Mouse (Mus musculus): Measurements from ENCODE around the gene E2f1. TPM values are rescaled to one million over a fixed set of nuclear protein-coding genes. Genes with fewer than 3 reads are reported as not detected.

Gene E2f1
- polyA plus RNA-seq, 1 experiment from 2014 or later, result 29.9 TPM

DNA sequence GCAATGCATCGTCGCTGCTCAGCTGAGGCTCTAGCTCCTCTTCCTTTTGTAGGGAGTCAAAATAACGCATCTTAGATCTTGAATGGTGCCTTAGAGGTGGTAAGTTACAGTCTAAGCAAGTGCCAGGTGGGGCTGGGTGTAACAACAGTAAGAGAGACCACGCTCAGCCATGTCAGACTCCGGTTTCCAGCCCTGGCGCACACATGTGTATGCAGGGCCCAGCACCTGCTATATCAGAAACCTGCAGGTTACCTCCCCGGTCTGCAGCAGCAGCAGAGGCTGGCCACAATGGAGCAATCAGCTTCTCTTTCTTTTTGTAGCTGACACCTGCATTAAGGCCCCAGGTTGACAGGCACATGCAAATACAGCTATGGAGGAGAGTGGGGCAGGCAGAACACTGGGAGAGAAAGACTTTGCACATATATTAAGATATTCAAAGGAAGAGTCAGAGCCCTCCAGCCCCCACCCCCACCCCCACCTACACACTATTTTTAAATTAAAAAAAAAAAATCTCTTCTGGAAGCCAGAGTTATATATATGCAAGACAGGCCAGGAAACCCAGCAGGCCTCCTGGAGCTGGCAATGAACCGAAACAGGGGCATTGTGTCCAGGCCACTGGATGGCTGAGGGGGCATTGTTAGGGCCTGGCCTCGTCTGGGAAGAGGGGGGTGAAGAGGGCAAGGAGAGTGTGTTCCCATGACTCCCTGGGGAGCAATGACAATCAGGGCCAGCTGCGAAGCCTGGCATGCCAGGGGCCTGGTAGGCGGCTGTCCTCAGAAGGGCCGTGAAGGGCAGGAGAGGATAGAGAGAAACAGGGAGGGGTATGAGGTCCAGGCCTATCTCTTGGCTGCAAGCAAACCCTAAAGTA lies 7.4 kb upstream of the E2f1 start:
- no peaks in the 10 kb centered on the region for H3K36me3 ChIP-seq
- H3K9me3 ChIP-seq, result no peaks in the 10 kb centered on the region
- peaks cover 18% of the 10 kb centered on the region for H3K4me1 ChIP-seq
- no peak overlapping the region; the same call in 1 of the 2 replicates for H3K9ac ChIP-seq
- no peaks in the 10 kb centered on the region for H3K27me3 ChIP-seq (replicated peaks)
- peak overlapping the region; percentile 75 for H3K27ac ChIP-seq
- H3K4me2 ChIP-seq (replicated peaks), result 0 out of 2 replicates have a peak overlapping the region, but pooled peaks have one; percentile 3
- 20% methylated on average over 12 of the region's 12 CpGs for WGBS
- no peak overlapping the region for H3K4me3 ChIP-seq
- ATAC-seq (ENCODE audit: low FRiP score, low read depth), result peak; percentile 87

DNA sequence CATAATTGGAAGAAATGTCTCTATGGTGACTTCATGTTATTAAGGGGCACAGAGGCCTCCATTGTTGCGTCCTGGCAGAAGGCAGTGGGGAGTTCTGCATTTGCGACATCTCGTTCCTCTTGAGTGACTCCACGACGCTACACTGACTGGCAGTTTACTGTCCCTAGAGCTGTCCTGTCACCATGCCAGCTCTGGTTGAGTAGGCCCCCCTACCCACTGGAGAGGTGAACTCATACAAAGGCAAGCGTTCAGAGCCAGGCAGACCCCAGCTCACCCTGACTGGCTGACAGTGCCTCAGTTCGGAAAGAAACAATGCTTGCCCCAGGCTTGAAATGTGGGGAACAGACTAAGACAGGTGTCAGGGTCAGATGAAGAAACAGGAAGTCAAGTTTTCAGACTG lies 4.6 kb upstream of the E2f1 start:
- H3K9ac ChIP-seq, result no peak overlapping the region
- no peak overlapping the region for H3K4me2 ChIP-seq (replicated peaks)
- no peaks in the 10 kb centered on the region for H3K36me3 ChIP-seq
- peaks cover 28% of the 10 kb centered on the region for H3K4me1 ChIP-seq
- WGBS, result 37% methylated on average over 7 of the region's 7 CpGs
- no peaks in the 10 kb centered on the region for H3K9me3 ChIP-seq
- ATAC-seq (ENCODE audit: low FRiP score, low read depth), result no peak
- no peaks in the 10 kb centered on the region for H3K27me3 ChIP-seq (replicated peaks)
- H3K4me3 ChIP-seq, result no peak overlapping the region
- H3K27ac ChIP-seq, result no peak overlapping the region

DNA sequence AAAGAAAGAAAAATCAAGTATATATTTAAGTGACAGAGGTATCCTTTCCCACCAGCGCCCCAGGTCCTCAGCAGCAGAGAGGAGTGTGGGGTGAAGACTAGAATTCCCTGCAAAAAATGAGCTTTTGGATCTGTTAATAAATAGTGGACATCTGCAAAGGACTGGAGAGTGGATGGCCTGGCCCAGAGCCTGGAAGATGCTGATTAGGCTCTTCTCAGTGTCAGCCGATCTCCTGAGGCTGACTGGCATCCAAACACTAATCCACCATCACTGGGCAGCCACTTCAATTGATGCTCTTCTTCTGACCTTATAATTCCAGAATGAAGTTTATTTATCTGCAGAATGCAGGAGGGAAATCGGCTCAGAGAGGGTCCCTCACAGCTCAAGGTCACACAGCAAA lies 3.3 kb upstream of the E2f1 start:
- no peak for ATAC-seq (ENCODE audit: low FRiP score, low read depth)
- no peaks in the 10 kb centered on the region for H3K27me3 ChIP-seq (replicated peaks)
- H3K4me3 ChIP-seq, result no peak overlapping the region
- H3K36me3 ChIP-seq, result no peaks in the 10 kb centered on the region
- H3K4me1 ChIP-seq, result peaks cover 41% of the 10 kb centered on the region
- H3K27ac ChIP-seq, result no peak overlapping the region
- no peak overlapping the region for H3K4me2 ChIP-seq (replicated peaks)
- H3K9me3 ChIP-seq, result no peaks in the 10 kb centered on the region
- no peak overlapping the region for H3K9ac ChIP-seq
- 87% methylated on average over 3 of the region's 3 CpGs for WGBS

DNA sequence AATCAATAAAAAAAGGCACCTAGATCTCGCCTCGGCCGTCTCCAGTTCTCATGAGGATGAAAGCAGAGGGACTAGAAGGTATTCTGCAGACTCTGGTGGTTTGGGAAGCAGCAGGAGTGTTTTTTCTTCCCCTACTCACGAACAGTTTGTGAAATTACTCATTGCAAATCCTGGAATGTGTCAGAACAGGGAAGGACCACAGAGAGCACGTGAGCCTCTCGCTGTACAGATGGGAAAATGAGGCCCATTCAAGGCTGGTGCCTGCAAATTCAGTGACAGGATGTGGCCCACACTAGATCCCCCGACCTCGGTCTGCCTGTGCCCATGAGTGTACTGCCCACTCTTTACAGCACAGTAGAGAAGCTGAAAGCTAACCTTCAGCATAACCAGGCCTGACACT lies 2.3 kb upstream of the E2f1 start:
- ATAC-seq (ENCODE audit: low FRiP score, low read depth), result no peak
- Histone ChIP-seq H3K9ac (no peak overlapping the region), H3K4me1 (peaks cover 39% of the 10 kb centered on the region), H3K4me3 (no peak overlapping the region), H3K36me3 (no peaks in the 10 kb centered on the region), H3K4me2 (replicated peaks) (no peak overlapping the region), H3K27ac (no peak overlapping the region), H3K27me3 (replicated peaks) (no peaks in the 10 kb centered on the region), H3K9me3 (no peaks in the 10 kb centered on the region)
- 71% methylated on average over 8 of the region's 8 CpGs for WGBS

DNA sequence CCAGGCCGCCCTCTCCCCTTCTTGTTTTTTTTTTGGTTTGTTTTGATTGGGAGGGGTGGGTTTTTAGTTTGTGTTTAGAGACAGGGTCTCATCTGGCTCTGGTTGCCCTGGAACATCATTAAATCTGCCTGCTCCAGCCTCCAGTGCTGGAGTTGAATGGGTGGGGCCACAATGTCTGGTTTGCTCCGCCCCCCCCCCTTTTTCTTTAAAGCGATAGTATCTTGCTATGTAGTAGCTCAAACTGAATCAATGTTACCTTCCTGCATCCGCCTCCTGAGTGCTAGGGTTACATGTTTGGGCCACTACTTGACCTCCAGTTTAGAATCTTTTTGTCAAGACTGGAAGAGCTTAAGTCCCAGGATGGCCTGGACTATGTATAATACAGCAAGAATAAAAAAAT lies 1.6 kb upstream of the E2f1 start:
- Histone ChIP-seq H3K9me3 (no peaks in the 10 kb centered on the region), H3K4me2 (replicated peaks) (no peak overlapping the region), H3K9ac (no peak overlapping the region), H3K4me1 (peaks cover 39% of the 10 kb centered on the region), H3K27ac (no peak overlapping the region), H3K27me3 (replicated peaks) (no peaks in the 10 kb centered on the region), H3K36me3 (no peaks in the 10 kb centered on the region), H3K4me3 (no peak overlapping the region)
- ATAC-seq (ENCODE audit: low FRiP score, low read depth), result no peak
- 79% methylated on average over 4 of the region's 4 CpGs for WGBS

DNA sequence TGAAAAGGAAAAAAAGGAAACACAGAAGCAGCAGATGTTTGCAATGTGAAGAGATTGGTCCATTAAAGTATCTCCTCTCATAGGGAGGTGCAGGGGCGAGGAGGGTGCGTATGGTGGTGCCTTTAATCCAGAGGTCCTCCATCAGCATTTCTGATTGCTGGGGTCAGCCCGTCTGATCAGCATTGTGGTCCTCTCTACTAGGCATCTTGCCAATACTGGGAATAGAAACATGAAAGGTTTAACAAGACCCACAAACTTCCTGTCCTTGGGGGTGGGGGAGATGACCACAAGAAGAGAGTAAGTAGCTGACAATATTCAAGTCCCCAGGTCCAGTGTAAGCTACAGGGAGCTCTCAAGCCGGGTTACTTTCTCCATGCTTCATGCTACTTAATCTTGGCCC lies 974 bp upstream of the E2f1 start:
- Histone ChIP-seq H3K27ac (no peak overlapping the region), H3K4me3 (no peak overlapping the region)
- WGBS, result 69% methylated on average over 4 of the region's 4 CpGs

DNA sequence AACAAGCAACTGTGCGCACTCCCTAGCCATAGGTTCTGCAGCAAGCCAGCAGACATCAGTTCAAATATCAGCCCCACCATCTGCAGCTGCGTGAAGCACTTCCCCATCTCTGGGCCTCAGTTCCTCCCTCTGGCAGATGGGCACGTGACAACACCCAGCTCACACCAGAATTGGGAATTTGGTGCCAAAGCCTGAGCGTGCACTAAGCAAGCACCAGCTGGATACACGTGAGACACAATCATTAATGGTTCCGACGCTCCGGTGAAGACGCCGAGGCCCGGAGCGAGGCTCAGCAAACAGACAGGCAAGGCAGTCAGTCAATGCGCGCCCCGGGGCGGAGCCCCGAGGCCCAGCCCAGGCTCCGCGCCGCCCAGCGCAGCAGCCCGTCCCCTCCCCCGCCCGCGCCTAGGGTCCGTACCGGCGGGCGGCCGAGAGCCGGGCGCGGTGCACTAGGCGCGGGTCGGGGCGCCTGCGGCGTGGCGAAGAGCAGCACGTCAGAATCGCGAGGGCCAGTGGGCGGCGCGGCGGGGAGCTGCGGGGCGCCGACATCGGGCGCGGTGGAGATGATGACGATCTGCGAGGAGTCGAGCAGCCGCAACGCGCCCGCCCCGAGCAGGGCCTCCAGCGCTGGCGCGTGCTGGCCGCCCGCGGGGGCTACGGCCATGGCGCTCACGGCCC lies 482 bp downstream of the E2f1 start:
- H3K36me3 ChIP-seq, result peaks cover 2% of the 10 kb centered on the region; the same call in 1 of the 2 replicates
- H3K9ac ChIP-seq, result peak overlapping the region; percentile 77
- no peaks in the 10 kb centered on the region for H3K27me3 ChIP-seq (replicated peaks)
- H3K4me3 ChIP-seq, result peak overlapping the region; percentile 84
- WGBS, result under 1% methylated on average over 56 of the region's 70 CpGs
- peak; percentile 79 for ATAC-seq (ENCODE audit: low FRiP score, low read depth)
- H3K9me3 ChIP-seq, result no peaks in the 10 kb centered on the region
- H3K4me1 ChIP-seq, result peaks cover 46% of the 10 kb centered on the region
- H3K4me2 ChIP-seq (replicated peaks), result peak overlapping the region; percentile 96
- peak overlapping the region; percentile 65 for H3K27ac ChIP-seq

More for the DNA sequence above, 974 bp upstream of the E2f1 start:
- Histone ChIP-seq H3K4me1 (peaks cover 43% of the 10 kb centered on the region), H3K4me2 (replicated peaks) (peak overlapping the region; percentile 96), H3K27me3 (replicated peaks) (no peaks in the 10 kb centered on the region), H3K9me3 (no peaks in the 10 kb centered on the region), H3K36me3 (no peaks in the 10 kb centered on the region), H3K9ac (no peak overlapping the region)
- no peak for ATAC-seq (ENCODE audit: low FRiP score, low read depth)

DNA sequence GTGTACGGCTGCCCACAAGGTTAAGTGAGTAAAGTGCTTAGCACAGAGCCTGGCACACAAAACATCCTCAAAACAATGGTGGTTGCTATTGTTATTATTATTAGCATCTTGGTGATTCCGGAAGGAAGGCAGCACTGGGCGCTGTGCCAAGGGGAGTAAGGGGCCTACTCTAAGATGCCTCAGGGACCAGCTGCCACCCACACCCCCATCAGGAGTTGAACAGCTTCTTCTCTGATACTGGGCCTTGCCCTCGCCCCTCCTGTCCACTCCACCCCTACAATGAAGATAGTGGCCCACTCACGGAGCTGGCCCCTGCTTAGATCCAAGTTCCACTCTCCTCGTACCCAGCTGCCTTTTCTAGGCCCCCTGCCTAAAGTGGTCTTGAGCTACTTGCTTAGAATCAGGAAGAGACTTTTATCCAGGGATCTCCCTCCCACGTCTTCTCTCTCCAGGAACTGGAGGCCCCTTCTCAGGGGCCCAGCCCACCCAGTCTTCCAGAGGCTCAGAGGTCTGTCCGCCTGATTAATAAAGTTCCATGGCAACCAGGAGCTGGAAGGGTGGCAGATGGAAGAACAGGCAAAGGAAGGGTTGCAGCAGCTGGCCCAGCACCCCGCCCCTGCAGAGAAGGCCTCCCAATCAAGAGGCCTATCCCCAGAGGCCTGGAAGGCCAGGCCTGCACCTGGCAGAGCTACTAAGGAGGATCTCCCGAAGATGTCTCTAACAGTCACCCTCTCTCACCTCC lies 1.2 kb downstream of the E2f1 start:
- peaks cover 46% of the 10 kb centered on the region for H3K4me1 ChIP-seq
- WGBS, result 11% methylated on average over 10 of the region's 10 CpGs
- ATAC-seq (ENCODE audit: low FRiP score, low read depth), result peak; percentile 15
- no peaks in the 10 kb centered on the region for H3K9me3 ChIP-seq
- peaks cover 9% of the 10 kb centered on the region for H3K36me3 ChIP-seq
- H3K27me3 ChIP-seq (replicated peaks), result no peaks in the 10 kb centered on the region
- H3K4me2 ChIP-seq (replicated peaks), result peak overlapping the region; percentile 96
- peak overlapping the region; percentile 84 for H3K4me3 ChIP-seq
- peak overlapping the region; percentile 77 for H3K9ac ChIP-seq
- H3K27ac ChIP-seq, result peak overlapping the region; percentile 65

DNA sequence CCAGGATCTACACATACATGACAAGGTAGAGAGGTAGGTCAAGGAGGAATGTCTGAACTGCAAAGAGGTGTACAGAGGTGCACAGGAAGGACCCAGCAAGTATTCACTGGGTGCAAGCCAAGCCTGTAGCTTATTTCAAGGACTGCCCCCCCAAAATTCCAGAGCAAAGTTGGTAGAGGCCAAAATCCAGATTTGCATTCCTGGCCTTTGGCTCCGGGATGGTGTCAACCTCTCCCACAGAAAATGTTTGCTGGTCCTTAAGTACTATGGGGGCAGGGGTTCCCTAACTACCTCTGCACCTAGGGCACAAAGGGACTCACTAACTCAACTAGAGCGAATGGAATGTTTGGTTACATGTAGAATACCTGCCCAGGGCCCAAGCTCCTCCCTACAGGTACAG lies 1.9 kb downstream of the E2f1 start:
- ATAC-seq (ENCODE audit: low FRiP score, low read depth), result no peak
- Histone ChIP-seq H3K27ac (peak overlapping the region; percentile 51; the same call in 1 of the 2 replicates), H3K9ac (peak overlapping the region; percentile 77; the same call in 1 of the 2 replicates), H3K4me1 (peaks cover 46% of the 10 kb centered on the region), H3K4me3 (peak overlapping the region; percentile 84), H3K4me2 (replicated peaks) (peak overlapping the region; percentile 96), H3K27me3 (replicated peaks) (no peaks in the 10 kb centered on the region), H3K9me3 (no peaks in the 10 kb centered on the region), H3K36me3 (peaks cover 16% of the 10 kb centered on the region)
- WGBS, result 64% methylated on average over 2 of the region's 2 CpGs

DNA sequence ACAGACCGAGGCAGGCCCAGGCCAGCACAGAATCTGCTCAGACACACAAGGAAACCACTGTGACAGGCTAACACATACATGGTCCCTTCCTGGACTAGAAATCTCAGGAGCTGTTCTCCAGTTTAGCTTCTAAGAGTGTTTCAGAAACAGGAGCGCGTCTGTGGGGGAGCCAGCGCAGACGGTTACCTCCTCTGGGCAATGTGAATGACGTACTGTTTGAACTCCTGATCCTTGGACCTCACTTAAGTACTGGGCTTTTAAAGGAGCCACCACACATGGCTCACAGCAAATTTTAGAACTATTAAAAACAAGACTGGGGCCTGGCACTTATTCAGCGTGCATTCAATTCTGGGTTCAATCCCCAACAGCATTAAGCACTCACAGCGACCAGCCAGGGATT lies 3.1 kb downstream of the E2f1 start:
- H3K4me3 ChIP-seq, result no peak overlapping the region
- ATAC-seq (ENCODE audit: low FRiP score, low read depth), result no peak
- no peaks in the 10 kb centered on the region for H3K9me3 ChIP-seq
- peaks cover 22% of the 10 kb centered on the region for H3K36me3 ChIP-seq
- H3K4me1 ChIP-seq, result peaks cover 46% of the 10 kb centered on the region
- 0 out of 2 replicates have a peak overlapping the region, but pooled peaks have one; percentile 2 for H3K9ac ChIP-seq
- H3K27me3 ChIP-seq (replicated peaks), result no peaks in the 10 kb centered on the region
- WGBS, result 37% methylated on average over 8 of the region's 8 CpGs
- H3K27ac ChIP-seq, result no peak overlapping the region
- peak overlapping the region; percentile 96 for H3K4me2 ChIP-seq (replicated peaks)

DNA sequence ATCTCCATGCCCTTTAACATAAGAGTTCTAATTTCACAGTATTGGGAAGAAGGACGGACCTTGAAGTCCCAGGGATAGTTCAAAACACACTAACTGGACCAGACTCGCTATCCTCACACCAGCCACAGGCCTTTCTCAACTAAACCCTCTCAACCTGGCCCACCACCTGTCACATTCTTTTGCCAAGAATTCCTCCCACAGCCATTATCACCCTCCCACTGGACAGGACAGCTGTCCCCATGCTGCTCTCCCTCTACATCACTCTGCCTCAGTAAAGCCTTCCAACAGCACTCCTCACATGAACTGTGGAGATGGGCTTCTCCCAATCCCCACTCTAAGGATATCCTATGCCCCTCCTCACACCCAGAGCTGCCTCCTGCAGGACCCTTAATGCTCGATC lies 4.1 kb downstream of the E2f1 start:
- peaks cover 28% of the 10 kb centered on the region for H3K36me3 ChIP-seq
- H3K27me3 ChIP-seq (replicated peaks), result no peaks in the 10 kb centered on the region
- H3K4me1 ChIP-seq, result peaks cover 41% of the 10 kb centered on the region
- H3K4me3 ChIP-seq, result no peak overlapping the region
- no peaks in the 10 kb centered on the region for H3K9me3 ChIP-seq
- H3K27ac ChIP-seq, result no peak overlapping the region
- no peak overlapping the region for H3K9ac ChIP-seq
- peak overlapping the region; percentile 96; the same call in 1 of the 2 replicates for H3K4me2 ChIP-seq (replicated peaks)
- no peak for ATAC-seq (ENCODE audit: low FRiP score, low read depth)
- WGBS, result 66% methylated on average over 3 of the region's 3 CpGs

DNA sequence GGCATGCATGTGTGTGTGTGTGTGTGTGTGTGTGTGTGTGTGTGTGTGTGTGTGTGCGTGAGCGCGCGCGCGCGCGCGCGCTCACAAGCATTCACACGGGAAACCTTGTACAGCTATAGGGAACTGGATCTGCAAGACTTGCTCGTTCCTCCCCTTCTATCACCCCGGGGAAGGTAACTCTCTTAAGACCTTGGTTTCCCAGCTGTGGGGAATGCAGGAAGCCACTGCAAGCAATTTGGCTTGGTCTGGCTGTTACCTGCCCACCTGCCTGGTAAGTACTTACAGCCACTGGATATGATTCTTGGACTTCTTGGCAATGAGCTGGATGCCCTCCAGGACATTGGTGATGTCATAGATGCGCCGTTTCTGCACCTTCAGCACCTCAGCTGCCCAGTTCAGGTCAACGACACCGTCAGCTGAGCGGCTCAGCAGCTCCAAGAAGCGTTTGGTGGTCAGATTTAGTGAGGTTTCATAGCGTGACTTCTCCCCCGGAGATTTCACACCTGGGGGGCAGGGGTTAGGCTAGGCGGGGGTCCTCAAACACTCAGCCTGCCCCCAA lies 6.0 kb downstream of the E2f1 start:
- Histone ChIP-seq H3K36me3 (peaks cover 28% of the 10 kb centered on the region), H3K9me3 (no peaks in the 10 kb centered on the region), H3K4me1 (peaks cover 34% of the 10 kb centered on the region), H3K9ac (no peak overlapping the region), H3K4me2 (replicated peaks) (no peak overlapping the region), H3K27ac (no peak overlapping the region), H3K4me3 (no peak overlapping the region), H3K27me3 (replicated peaks) (no peaks in the 10 kb centered on the region)
- 90% methylated on average over 22 of the region's 22 CpGs for WGBS
- ATAC-seq (ENCODE audit: low FRiP score, low read depth), result no peak
